Mouse (Mus musculus) thymus, postnatal 4 days (tissue): ENCODE measurements at regions not wholly inside any gene's neighbourhood (a gene's known extent, or its start where the extent isn't known, plus 50 kb on each side); places are given as distances from the start of the nearest gene placed in this dataset.

Experiments used
- DNase-seq: peaks from one replicate; pipeline ENCODE4 v3.0.0; 2021

GRCm38 (mm10) chr9:14104921-14105320, 169.9 kb upstream of the Sesn3 start:
- no peak for DNase-seq

GRCm38 (mm10) chr9:14106371-14106770, 168.5 kb upstream of the Sesn3 start:
- DNase-seq = no peak

GRCm38 (mm10) chr9:14108798-14109197, 166.1 kb upstream of the Sesn3 start:
- no peak for DNase-seq

- no peak for DNase-seq
Measured at GRCm38 (mm10) chr9:14109492-14109891, 165.4 kb upstream of the Sesn3 start.

GRCm38 (mm10) chr9:14111713-14112112, 163.2 kb upstream of the Sesn3 start:
- no peak for DNase-seq

GRCm38 (mm10) chr9:14115521-14115920, 159.3 kb upstream of the Sesn3 start:
- DNase-seq = no peak

- DNase-seq = no peak
Measured at GRCm38 (mm10) chr9:14116097-14116840, 158.6 kb upstream of the Sesn3 start.

GRCm38 (mm10) chr9:14133372-14133771, 141.5 kb upstream of the Sesn3 start:
- DNase-seq = no peak

GRCm38 (mm10) chr9:14134894-14135450, 139.9 kb upstream of the Sesn3 start:
- DNase-seq = no peak

- no peak for DNase-seq
Measured at GRCm38 (mm10) chr9:14141321-14141720, 133.5 kb upstream of the Sesn3 start.

GRCm38 (mm10) chr9:14143988-14144387, 130.9 kb upstream of the Sesn3 start:
- DNase-seq = no peak

GRCm38 (mm10) chr9:14147088-14147487, 127.8 kb upstream of the Sesn3 start:
- peak; percentile 12 for DNase-seq

- no peak for DNase-seq
Measured at GRCm38 (mm10) chr9:14147731-14148130, 127.1 kb upstream of the Sesn3 start.

GRCm38 (mm10) chr9:14150288-14150687, 124.6 kb upstream of the Sesn3 start:
- no peak for DNase-seq

- DNase-seq = no peak
Measured at GRCm38 (mm10) chr9:14156967-14157366, 117.9 kb upstream of the Sesn3 start.

GRCm38 (mm10) chr9:14158096-14158837, 116.6 kb upstream of the Sesn3 start:
- no peak for DNase-seq

- no peak for DNase-seq
Measured at GRCm38 (mm10) chr9:14160207-14160606, 114.7 kb upstream of the Sesn3 start.

GRCm38 (mm10) chr9:14171589-14172240, 103.2 kb upstream of the Sesn3 start:
- peak; percentile 9 for DNase-seq

- DNase-seq = no peak
Measured at GRCm38 (mm10) chr9:14173631-14174323, 101.1 kb upstream of the Sesn3 start.

GRCm38 (mm10) chr9:14174324-14175040, 100.4 kb upstream of the Sesn3 start:
- no peak for DNase-seq

GRCm38 (mm10) chr9:14175041-14175881, 99.6 kb upstream of the Sesn3 start:
- peak; percentile 16 for DNase-seq
